Comparison of ENCODE assay signal across 13 mouse cellular contexts in genomic region chr9:108669875-108670274, GRCm38 (mm10). TPM values are rescaled to one million over a fixed set of nuclear protein-coding genes. Genes with fewer than 3 reads are reported as not detected.
DNase-seq lines count a peak whose midpoint lies in the region; ATAC-seq and TF ChIP-seq lines count a peak whose summit lies in the region.
"Had no signal": no experiment of that assay in that cellular context is flagged by ENCODE, and none has a peak within 500 bp of the region (broad histone marks: within the 10 kb centered on the region; RNA-seq: fewer than 3 reads in every experiment).

No protein-coding gene starts in this region.

- in situ Hi-C loops in ES-E14 (cut with MboI; ENCODE audit: low sequenced_read_pairs in 2 of 2, unreplicated experiment in 2 of 2), result no loop called here

- DNase-seq in forebrain, embryonic 14.5 days (ENCODE audit: low spot score), result peak; percentile 61
- DNase-seq in forebrain, embryonic 10.5 days (ENCODE audit: extremely low spot score, low spot score), result no peak
- peak; percentile 79 for DNase-seq in lung, embryonic 14.5 days
- DNase-seq in lung, postnatal 10 days, result no peak
- DNase-seq in ES-E14 (ENCODE audit: low read depth, low spot score), result no peak
- DNase-seq in liver, embryonic 11.5 days (ENCODE audit: low spot score), result no peak
- DNase-seq in yolk sac, embryonic 10.5 days (ENCODE audit: low spot score), result no peak
- no peak for DNase-seq in urinary bladder, postnatal 14 days (ENCODE audit: low spot score)
- DNase-seq: cerebellum, adult 8-10 months; liver, embryonic 13.5 days had no signal

- no peak overlapping the region for H3K4me2 ChIP-seq in forebrain, embryonic 14.5 days (ENCODE audit: low read length)
- no peak overlapping the region for H3K4me2 ChIP-seq in lung, embryonic 14.5 days
- H3K4me2 ChIP-seq in liver, embryonic 11.5 days, result no peak overlapping the region
- H3K4me2 ChIP-seq: forebrain, embryonic 13.5 days; liver, embryonic 13.5 days had no signal

- no peak overlapping the region for H3K9ac ChIP-seq in forebrain, embryonic 14.5 days (ENCODE audit: low read length)
- H3K9ac ChIP-seq in lung, embryonic 14.5 days, result no peak overlapping the region
- no peak overlapping the region; the same call in 1 of the 2 replicates for H3K9ac ChIP-seq in ES-E14 (ENCODE audit: insufficient read depth, low read depth, low read length, poor library complexity, severe bottlenecking)
- no peak overlapping the region for H3K9ac ChIP-seq in liver, embryonic 11.5 days (ENCODE audit: low read depth, low read length)
- H3K9ac ChIP-seq: forebrain, embryonic 13.5 days; liver, embryonic 13.5 days had no signal

- H3K4me3 ChIP-seq in forebrain, embryonic 14.5 days (ENCODE audit: low read depth, low read length), result no peak overlapping the region
- no peak overlapping the region for H3K4me3 ChIP-seq in forebrain, embryonic 10.5 days
- no peak overlapping the region for H3K4me3 ChIP-seq in lung, embryonic 14.5 days (ENCODE audit: low read depth, low read length)
- no peak overlapping the region for H3K4me3 ChIP-seq in ES-E14 (ENCODE audit: insufficient read depth in 1 of 2, low read depth in 1 of 2, low read length in 2 of 2, poor library complexity in 1 of 2, severe bottlenecking in 1 of 2)
- H3K4me3 ChIP-seq in liver, embryonic 11.5 days (ENCODE audit: low read depth, low read length), result no peak overlapping the region
- H3K4me3 ChIP-seq: forebrain, embryonic 13.5 days; heart, embryonic 10.5 days; liver, embryonic 13.5 days; myocyte had no signal

- H3K36me3 ChIP-seq in forebrain, embryonic 14.5 days (ENCODE audit: control insufficient read depth, insufficient read depth, low read length), result peaks cover 17% of the 10 kb centered on the region; the same call in 1 of the 2 replicates
- H3K36me3 ChIP-seq in forebrain, embryonic 10.5 days (replicated peaks), result peaks cover 43% of the 10 kb centered on the region
- H3K36me3 ChIP-seq in lung, embryonic 14.5 days (ENCODE audit: insufficient read depth), result peaks cover 22% of the 10 kb centered on the region; the same call in 1 of the 2 replicates
- peaks cover 12% of the 10 kb centered on the region for H3K36me3 ChIP-seq in ES-E14 (ENCODE audit: control insufficient read depth, insufficient read depth, low read length, poor library complexity, severe bottlenecking)
- peaks cover 5% of the 10 kb centered on the region for H3K36me3 ChIP-seq in liver, embryonic 11.5 days (ENCODE audit: control insufficient read depth, insufficient read depth, low read length)

- ATAC-seq in forebrain, embryonic 14.5 days, result no peak
- 0 out of 2 replicates have a peak, but pooled peaks have one; percentile 28 for ATAC-seq in lung, embryonic 14.5 days (ENCODE audit: insufficient read depth)
- ATAC-seq in liver, embryonic 11.5 days (replicated peaks; ENCODE audit: low FRiP score), result peak; percentile 31; the same call in 1 of the 2 replicates
- ATAC-seq: forebrain, embryonic 13.5 days had no signal

- 0 out of 2 replicates have a peak, but pooled peaks cover 3% of the 10 kb centered on the region for H3K9me3 ChIP-seq in forebrain, embryonic 14.5 days (replicated peaks; ENCODE audit: control insufficient read depth, low read length)
- no peaks in the 10 kb centered on the region for H3K9me3 ChIP-seq in forebrain, embryonic 10.5 days
- H3K9me3 ChIP-seq in lung, embryonic 14.5 days (ENCODE audit: low read depth, low read length), result no peaks in the 10 kb centered on the region
- H3K9me3 ChIP-seq in ES-E14 (ENCODE audit: control insufficient read depth, insufficient read depth, low read depth, low read length), result no peaks in the 10 kb centered on the region
- H3K9me3 ChIP-seq in liver, embryonic 11.5 days (ENCODE audit: control insufficient read depth, low read length), result no peaks in the 10 kb centered on the region
- H3K9me3 ChIP-seq: forebrain, embryonic 13.5 days; heart, embryonic 10.5 days; liver, embryonic 13.5 days had no signal

- H3K27me3 ChIP-seq in forebrain, embryonic 14.5 days (replicated peaks; ENCODE audit: control insufficient read depth, insufficient read depth, low read length), result no peaks in the 10 kb centered on the region
- H3K27me3 ChIP-seq in forebrain, embryonic 10.5 days (ENCODE audit: poor library complexity, severe bottlenecking), result no peaks in the 10 kb centered on the region
- H3K27me3 ChIP-seq in lung, embryonic 14.5 days (ENCODE audit: insufficient read depth, low read length), result no peaks in the 10 kb centered on the region
- no peaks in the 10 kb centered on the region for H3K27me3 ChIP-seq in liver, embryonic 11.5 days (replicated peaks; ENCODE audit: control insufficient read depth, insufficient read depth, low read length)
- H3K27me3 ChIP-seq: forebrain, embryonic 13.5 days; liver, embryonic 13.5 days had no signal

- 53% methylated on average over 8 of the region's 8 CpGs for WGBS in forebrain, embryonic 14.5 days
- WGBS in forebrain, embryonic 10.5 days, result 58% methylated on average over 8 of the region's 8 CpGs
- WGBS in lung, embryonic 14.5 days, result 53% methylated on average over 8 of the region's 8 CpGs
- WGBS in liver, embryonic 11.5 days, result 63% methylated on average over 8 of the region's 8 CpGs

- no peak overlapping the region for H3K27ac ChIP-seq in forebrain, embryonic 14.5 days (ENCODE audit: low read depth, low read length)
- H3K27ac ChIP-seq in forebrain, embryonic 10.5 days, result no peak overlapping the region
- no peak overlapping the region for H3K27ac ChIP-seq in lung, embryonic 14.5 days (ENCODE audit: low read depth)
- no peak overlapping the region for H3K27ac ChIP-seq in ES-E14 (ENCODE audit: insufficient read depth, low read depth, low read length, poor library complexity, severe bottlenecking)
- H3K27ac ChIP-seq in liver, embryonic 11.5 days (ENCODE audit: low read depth, low read length), result no peak overlapping the region
- H3K27ac ChIP-seq: forebrain, embryonic 13.5 days; heart, embryonic 10.5 days; liver, embryonic 13.5 days had no signal

- TF ChIP-seq CTCF in lung, embryonic 14.5 days (IDR thresholded peaks at IDR 0.05; ENCODE audit: low read depth), result peak; percentile 68

- H3K4me1 ChIP-seq in forebrain, embryonic 14.5 days (ENCODE audit: control insufficient read depth, insufficient read depth, low read length), result no peaks in the 10 kb centered on the region
- no peaks in the 10 kb centered on the region for H3K4me1 ChIP-seq in forebrain, embryonic 10.5 days
- no peaks in the 10 kb centered on the region for H3K4me1 ChIP-seq in lung, embryonic 14.5 days (ENCODE audit: insufficient read depth)
- no peaks in the 10 kb centered on the region; a peak in 1 of 4 replicates for H3K4me1 ChIP-seq in ES-E14 (ENCODE audit: control insufficient read depth in 2 of 2, insufficient read depth in 2 of 2, low read length in 2 of 2, poor library complexity in 1 of 2)
- H3K4me1 ChIP-seq in liver, embryonic 11.5 days (replicated peaks; ENCODE audit: control insufficient read depth, insufficient read depth, low read length), result no peaks in the 10 kb centered on the region
- H3K4me1 ChIP-seq: forebrain, embryonic 13.5 days; heart, embryonic 10.5 days; liver, embryonic 13.5 days had no signal

TF ChIP-seq in ES-E14, 5 proteins besides CTCF, POLR2A, EP300 and RAD21:
- TF ChIP-seq CHD2 (IDR thresholded peaks at IDR 0.05; ENCODE audit: low read depth, low read length) (no peak), ZC3H11A (IDR thresholded peaks at IDR 0.05; ENCODE audit: borderline replicate concordance, low read depth, low read length) (peak; percentile 33; the same call in 1 of the 2 replicates)

RNA-seq across cellular contexts. Expression of gene Slc25a20, which starts 8.0 kb away (rescaled TPM):
- 23.5 and 24.8 TPM in 2 replicates for polyA plus RNA-seq in forebrain, embryonic 14.5 days (2014; fragmentation: Nextera tagmentation; extraction: Ambion mirVana)
- 33.1 and 35.8 TPM in 2 replicates for polyA plus RNA-seq in forebrain, embryonic 10.5 days (2016; fragmentation: Nextera tagmentation; extraction: Ambion mirVana)
- polyA plus RNA-seq in lung, embryonic 14.5 days (2014; fragmentation: Nextera tagmentation; extraction: Ambion mirVana), result 27.6 and 29.6 TPM in 2 replicates
- 42.0 and 59.4 TPM in 2 replicates for total RNA-seq in ES-E14 (2012; rRNA removed)
- polyA plus RNA-seq in liver, embryonic 11.5 days (2014; fragmentation: Nextera tagmentation; extraction: Ambion mirVana), result 25.0 and 30.0 TPM in 2 replicates

RNA-seq across cellular contexts. Expression of gene Prkar2a, which starts 19.2 kb away (rescaled TPM):
- polyA plus RNA-seq in forebrain, embryonic 14.5 days (2014; fragmentation: Nextera tagmentation; extraction: Ambion mirVana), result 32.4 and 39.1 TPM in 2 replicates
- 28.5 and 30.1 TPM in 2 replicates for polyA plus RNA-seq in forebrain, embryonic 10.5 days (2016; fragmentation: Nextera tagmentation; extraction: Ambion mirVana)
- polyA plus RNA-seq in lung, embryonic 14.5 days (2014; fragmentation: Nextera tagmentation; extraction: Ambion mirVana), result 35.0 and 38.1 TPM in 2 replicates
- 12.0 and 18.2 TPM in 2 replicates for total RNA-seq in ES-E14 (2012; rRNA removed)
- polyA plus RNA-seq in liver, embryonic 11.5 days (2014; fragmentation: Nextera tagmentation; extraction: Ambion mirVana), result 23.8 and 26.2 TPM in 2 replicates

RNA-seq across cellular contexts. Expression of gene Arih2, which starts 20.7 kb away (rescaled TPM):
- 37.5 and 42.4 TPM in 2 replicates for polyA plus RNA-seq in forebrain, embryonic 14.5 days (2014; fragmentation: Nextera tagmentation; extraction: Ambion mirVana)
- 64.1 and 69.1 TPM in 2 replicates for polyA plus RNA-seq in forebrain, embryonic 10.5 days (2016; fragmentation: Nextera tagmentation; extraction: Ambion mirVana)
- 41.6 and 44.9 TPM in 2 replicates for polyA plus RNA-seq in lung, embryonic 14.5 days (2014; fragmentation: Nextera tagmentation; extraction: Ambion mirVana)
- total RNA-seq in ES-E14 (2012; rRNA removed), result 98.7 and 128 TPM in 2 replicates
- polyA plus RNA-seq in liver, embryonic 11.5 days (2014; fragmentation: Nextera tagmentation; extraction: Ambion mirVana), result 47.7 and 54.2 TPM in 2 replicates

Comparison
In these comparisons a context has a peak if more than half of its experiments do, and no peak if none do; other contexts are left out.
1. DNase-seq: peak in forebrain, embryonic 14.5 days (single experiment) and lung, embryonic 14.5 days (single experiment); none in forebrain, embryonic 10.5 days (single experiment), lung, postnatal 10 days (single experiment), ES-E14 (single experiment), liver, embryonic 11.5 days (single experiment), yolk sac, embryonic 10.5 days (single experiment) and urinary bladder, postnatal 14 days (single experiment).